Mouse (Mus musculus) C2C12 (cell line): Measurements from ENCODE around the gene Hoxd11.

ENCODE experiments used
- CEBPB ChIP-seq: IDR thresholded peaks from one replicate; pipeline ENCODE4 v1.6.1; 2011; ENCODE audit warnings: low read depth, mild to moderate bottlenecking, control low read depth, moderate library complexity
- CTCF ChIP-seq: IDR thresholded peaks from one replicate; pipeline ENCODE4 v1.5.1; 2011; ENCODE audit not compliant: control insufficient read depth, insufficient read depth, insufficient read length
- MYOG ChIP-seq: IDR thresholded peaks from one replicate; pipeline ENCODE4 v1.6.1; 2011; ENCODE audit not compliant: control insufficient read depth, insufficient read length; ENCODE audit errors: extremely low read depth
- USF1 ChIP-seq: IDR thresholded peaks from one replicate; pipeline ENCODE4 v1.6.1; 2011; ENCODE audit warnings: low read depth, mild to moderate bottlenecking, control low read depth, moderate library complexity

GRCm38 (mm10) chr2:74686988-74687697, 7.8 kb downstream of the Hoxd11 start:
- TF ChIP-seq CTCF (no peak), MYOG (no peak), CEBPB (no peak), USF1 (no peak)
